Mouse (Mus musculus) lung, adult 2 months (tissue): ENCODE measurements around the gene Phlda2.

Experiments
- CTCF ChIP-seq: fragments of 200-500 bp; IDR thresholded peaks from 2 replicates; pipeline ENCODE4 v1.5.1; 2011; ENCODE audit warnings: mild to moderate bottlenecking, low read length, control low read depth; ENCODE audit not compliant: insufficient read depth
- POLR2A ChIP-seq: fragments of 200-500 bp; IDR thresholded peaks from 2 replicates; pipeline ENCODE4 v1.6.1; 2011; ENCODE audit warnings: low read depth, mild to moderate bottlenecking, control low read depth, low read length, borderline replicate concordance; ENCODE audit errors: extremely low read depth

DNA sequence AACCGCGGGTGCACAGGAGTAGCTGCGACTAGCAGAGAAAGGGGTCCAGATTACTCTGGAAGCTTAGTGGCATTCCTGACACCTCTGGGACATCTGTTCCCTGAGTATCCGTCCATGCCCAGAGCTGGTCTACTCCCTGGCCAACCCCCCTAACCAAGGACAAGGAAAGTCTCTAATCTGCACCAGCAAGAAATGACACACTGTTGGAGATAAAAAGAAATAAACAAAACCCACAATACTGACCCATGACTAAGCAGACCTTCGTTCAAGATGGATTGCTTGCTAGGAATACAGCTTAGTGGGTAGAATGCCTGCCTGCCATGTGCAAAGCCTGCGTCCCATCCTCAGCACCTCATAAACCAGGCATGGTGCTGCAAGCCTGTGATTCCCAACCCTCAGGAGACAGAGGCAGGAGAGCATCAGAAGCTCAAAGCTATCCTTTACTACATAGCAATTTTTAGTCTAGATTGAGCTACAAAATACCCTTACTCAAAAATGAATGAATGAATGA is 9.3 kb downstream of the Phlda2 start:
- no peak for TF ChIP-seq POLR2A
- TF ChIP-seq CTCF: no peak
